Mouse (Mus musculus) liver, postnatal 0 days (tissue): Measurements from ENCODE around the gene 1500009L16Rik. TPM values are rescaled to one million over a fixed set of nuclear protein-coding genes. Genes with fewer than 3 reads are reported as not detected.

Source experiments
- ATAC-seq: fragments of 200-750 bp; cut with Nextera tagmentation; 2 replicates; pipeline ENCODE4 v1.8.0; 2017; ENCODE audit warnings: mild to moderate bottlenecking, moderate library complexity
- DNase-seq: peaks from one replicate; pipeline ENCODE4 v3.0.0-alpha.2; 2016
- H3K27ac ChIP-seq: fragments of 300-500 bp; sonication (generic); 2 replicates; pipeline ENCODE4 v1.5.1; 2014; ENCODE audit warnings: antibody characterized with exemption, moderate library complexity, mild to moderate bottlenecking, low read depth
- H3K27me3 ChIP-seq: fragments of 300-500 bp; sonication (generic); 2 replicates; pipeline ENCODE4 v1.6.1; 2014; ENCODE audit warnings: low read length, control low read depth, mixed read lengths; ENCODE audit not compliant: insufficient read depth
- H3K36me3 ChIP-seq: fragments of 300-500 bp; sonication (generic); replicated peaks from 2 replicates; pipeline ENCODE4 v1.6.1; 2014; ENCODE audit warnings: mild to moderate bottlenecking, control low read depth, low read length, moderate library complexity, mixed read lengths; ENCODE audit not compliant: insufficient read depth
- H3K4me1 ChIP-seq: fragments of 300-500 bp; sonication (generic); 2 replicates; pipeline ENCODE4 v1.6.1; 2014; ENCODE audit warnings: antibody characterized with exemption, mild to moderate bottlenecking, control low read depth; ENCODE audit not compliant: insufficient read depth
- H3K4me2 ChIP-seq: fragments of 300-500 bp; sonication (generic); 2 replicates; pipeline ENCODE4 v1.6.1; 2014; ENCODE audit warnings: low read depth, mild to moderate bottlenecking, low read length, moderate library complexity, mixed read lengths
- H3K4me3 ChIP-seq: fragments of 300-500 bp; sonication (generic); 2 replicates; pipeline ENCODE4 v1.5.1; 2014; ENCODE audit warnings: low read depth, low read length
- H3K9ac ChIP-seq: fragments of 300-500 bp; sonication (generic); replicated peaks from 2 replicates; pipeline ENCODE4 v1.6.1; 2014; ENCODE audit warnings: mild to moderate bottlenecking, moderate library complexity
- H3K9me3 ChIP-seq: fragments of 300-500 bp; sonication (generic); 2 replicates; pipeline ENCODE4 v1.6.1; 2016; ENCODE audit warnings: mild to moderate bottlenecking, control low read depth, low read length, mixed read lengths
- CTCF ChIP-seq: sonication (generic); IDR thresholded peaks from 2 replicates; pipeline ENCODE4 v1.5.1; 2016; ENCODE audit warnings: antibody characterized with exemption, low read depth
- EP300 ChIP-seq: IDR thresholded peaks from 2 replicates; pipeline ENCODE4 v1.6.1; 2016; ENCODE audit warnings: antibody characterized with exemption, low read depth, mild to moderate bottlenecking
- WGBS: fragments of 180-500 bp; shearing (Covaris S2); extraction: QIAGEN DNeasy Blood & Tissue Kit; methylation state at CpG from one replicate; pipeline ENCODE4 v1.1.7; 2014; ENCODE audit not compliant: insufficient replicate concordance; 5-methylcytosine and 5-hydroxymethylcytosine counted together
- polyA plus RNA-seq: library from polyadenylated mRNA; unstranded; fragments of >200 nt; fragmentation: Nextera tagmentation; extraction: Ambion mirVana; gene quantifications from 2 replicates; pipeline ENCODE4 v1.2.1, GENCODE M21; 2015

The 1500009L16Rik gene
- polyA plus RNA-seq, 1 experiment from 2014 or later, result 0.48 TPM

DNA sequence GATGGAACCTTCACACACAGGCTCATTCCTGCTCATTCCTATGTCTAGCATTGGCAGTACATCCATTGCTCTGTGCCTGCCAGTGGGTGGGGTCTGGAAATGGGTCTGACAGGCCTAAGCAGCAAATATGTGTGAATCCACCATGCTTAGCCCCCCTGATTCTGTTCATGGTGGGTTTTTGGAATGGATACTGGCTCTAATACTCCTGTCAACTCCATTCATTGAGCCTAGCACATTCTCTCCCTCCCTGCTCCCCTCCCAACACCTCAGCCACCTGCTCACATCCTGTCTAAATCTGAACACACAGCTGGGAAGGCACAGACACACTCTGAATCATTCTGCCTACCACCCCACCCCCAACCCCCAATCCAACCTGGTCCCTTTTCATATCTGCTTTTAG lies 72.4 kb downstream of the 1500009L16Rik start:
- no peak overlapping the region for H3K4me2 ChIP-seq
- no peaks in the 10 kb centered on the region for H3K4me1 ChIP-seq
- no peak overlapping the region for H3K4me3 ChIP-seq
- DNase-seq (no peak), ATAC-seq (no peak)
- no peak overlapping the region for H3K9ac ChIP-seq
- no peaks in the 10 kb centered on the region for H3K27me3 ChIP-seq
- no peak overlapping the region for H3K27ac ChIP-seq
- H3K9me3 ChIP-seq, result no peaks in the 10 kb centered on the region
- no peaks in the 10 kb centered on the region for H3K36me3 ChIP-seq
- TF ChIP-seq EP300, result no peak
- no peak for TF ChIP-seq CTCF

DNA sequence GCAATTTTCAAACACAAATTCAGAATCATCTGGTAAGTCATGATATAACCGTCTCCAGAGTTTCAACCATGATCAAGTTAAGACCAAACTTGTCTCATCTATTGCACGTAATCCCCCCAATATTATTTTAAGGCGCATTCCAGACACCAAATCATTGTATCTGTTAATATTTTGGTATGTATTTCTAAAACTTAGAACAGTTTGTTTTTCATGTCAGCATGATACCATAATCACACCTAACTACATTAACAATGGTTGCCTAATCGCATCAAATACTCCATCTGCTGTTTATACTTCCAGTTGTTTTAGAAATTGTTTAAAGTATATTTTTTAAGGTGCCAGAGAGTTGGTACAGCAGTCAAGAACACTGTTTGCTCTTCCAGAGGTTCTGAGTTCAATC lies 72.8 kb downstream of the 1500009L16Rik start:
- no peaks in the 10 kb centered on the region for H3K9me3 ChIP-seq
- DNase-seq (no peak), ATAC-seq (no peak)
- TF ChIP-seq CTCF (no peak), EP300 (no peak)
- WGBS, result 86% methylated on average over 4 of the region's 4 CpGs
- no peaks in the 10 kb centered on the region for H3K4me1 ChIP-seq
- H3K36me3 ChIP-seq, result no peaks in the 10 kb centered on the region
- H3K4me3 ChIP-seq, result no peak overlapping the region
- H3K4me2 ChIP-seq, result no peak overlapping the region
- H3K9ac ChIP-seq, result no peak overlapping the region
- H3K27ac ChIP-seq, result no peak overlapping the region
- H3K27me3 ChIP-seq, result no peaks in the 10 kb centered on the region

DNA sequence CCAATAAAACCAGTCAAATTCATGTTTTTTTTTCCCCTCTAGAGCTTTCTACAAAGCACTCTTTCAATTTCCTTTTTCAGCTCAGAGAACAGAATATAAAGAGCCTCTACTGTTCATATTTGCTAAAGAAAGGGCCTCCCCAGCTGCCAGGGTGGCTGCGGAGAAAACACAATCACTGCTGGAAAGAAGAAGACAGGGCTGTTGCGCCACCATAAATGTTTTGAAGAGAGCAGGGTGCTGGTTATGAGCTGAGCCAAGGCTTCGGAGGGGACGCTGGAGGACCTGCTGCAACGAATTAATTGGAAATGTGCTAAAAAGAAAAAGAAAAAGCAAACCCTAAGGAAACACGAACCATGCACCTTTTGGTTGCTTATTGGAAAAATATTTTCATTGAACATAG lies 81.4 kb downstream of the 1500009L16Rik start:
- no peak for TF ChIP-seq EP300
- no peak for TF ChIP-seq CTCF
- no peak for ATAC-seq
- H3K9ac ChIP-seq, result no peak overlapping the region
- H3K27ac ChIP-seq, result no peak overlapping the region
- no peaks in the 10 kb centered on the region for H3K4me1 ChIP-seq
- WGBS, result 69% methylated on average over 6 of the region's 6 CpGs
- no peaks in the 10 kb centered on the region for H3K36me3 ChIP-seq
- no peak overlapping the region for H3K4me3 ChIP-seq
- H3K9me3 ChIP-seq, result no peaks in the 10 kb centered on the region
- no peak overlapping the region for H3K4me2 ChIP-seq
- H3K27me3 ChIP-seq, result no peaks in the 10 kb centered on the region
- DNase-seq, result no peak

DNA sequence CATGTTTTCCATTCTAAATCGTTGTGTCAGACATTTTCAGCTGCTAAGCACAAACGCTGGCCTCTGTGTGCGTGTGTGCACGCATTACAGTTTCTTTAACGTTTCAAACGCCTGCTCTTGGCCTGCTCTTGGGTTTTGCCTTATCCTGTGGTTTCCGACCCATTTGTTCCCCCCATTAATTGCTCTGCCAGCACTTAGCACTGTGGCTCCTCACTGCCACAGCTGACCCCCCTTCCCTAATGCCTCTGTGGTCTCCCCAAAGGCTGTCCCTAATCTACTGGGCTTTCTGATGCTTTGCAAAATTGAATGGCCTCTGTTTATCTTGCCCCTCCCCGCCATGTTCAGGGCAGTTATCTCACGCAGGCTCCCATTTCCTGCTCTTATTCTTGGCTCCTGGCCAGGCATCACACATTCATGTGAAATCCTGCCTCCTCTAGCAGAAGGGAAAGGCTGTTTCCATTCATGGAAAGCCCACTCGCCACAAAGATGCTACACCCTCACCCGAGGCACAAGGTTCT lies 82.6 kb downstream of the 1500009L16Rik start:
- 22% methylated on average over 11 of the region's 11 CpGs for WGBS
- Histone ChIP-seq H3K27ac (no peak overlapping the region; the same call in 1 of the 2 replicates), H3K36me3 (no peaks in the 10 kb centered on the region), H3K4me1 (no peaks in the 10 kb centered on the region), H3K9ac (no peak overlapping the region), H3K9me3 (no peaks in the 10 kb centered on the region), H3K4me2 (no peak overlapping the region), H3K27me3 (no peaks in the 10 kb centered on the region), H3K4me3 (no peak overlapping the region)
- ATAC-seq (peak; percentile 36; the same call in 1 of the 2 replicates), DNase-seq (peak; percentile 20)
- TF ChIP-seq CTCF (no peak), EP300 (peak; percentile 29; the same call in 1 of the 2 replicates)

- Histone ChIP-seq H3K4me3 (no peak overlapping the region), H3K9me3 (no peaks in the 10 kb centered on the region), H3K4me1 (no peaks in the 10 kb centered on the region), H3K4me2 (no peak overlapping the region), H3K36me3 (no peaks in the 10 kb centered on the region), H3K27ac (no peak overlapping the region), H3K27me3 (no peaks in the 10 kb centered on the region), H3K9ac (no peak overlapping the region)
- TF ChIP-seq EP300 (no peak), CTCF (no peak)
- 76% methylated on average over 8 of the region's 8 CpGs for WGBS
- ATAC-seq, result no peak
- DNase-seq, result no peak
These were observed 84.6 kb downstream of the 1500009L16Rik start for GRCm38 (mm10) chr10:83807251-83807650.

Other genes starting within 250 kb of the 1500009L16Rik start
- 0.06 and 0.07 TPM in 2 replicates for gene Aldh1l2, start 188.7 kb upstream of the 1500009L16Rik start, polyA plus RNA-seq
- 6.5 and 9.2 TPM in 2 replicates for gene Washc4, start 179.1 kb upstream of the 1500009L16Rik start, polyA plus RNA-seq
- gene Appl2, start 74.1 kb upstream of the 1500009L16Rik start, polyA plus RNA-seq, result 7.8 and 9.2 TPM in 2 replicates